Mouse (Mus musculus) heart, embryonic 11.5 days (tissue): ENCODE results near the gene Arhgap45. TPM values are rescaled to one million over a fixed set of nuclear protein-coding genes. Genes with fewer than 3 reads are reported as not detected.
"Not testable (repeated sequence)": the region's sequence is repeated elsewhere in the genome, so short reads cannot be mapped to it uniquely, and the experiment has no call there.

Source experiments
- ATAC-seq: fragments of 200-750 bp; cut with Nextera tagmentation; replicated peaks from 2 replicates; pipeline ENCODE4 v1.8.0; 2017; ENCODE audit warnings: moderate library complexity; ENCODE audit not compliant: insufficient number of reproducible peaks, low FRiP score, low TSS enrichment
- H3K27ac ChIP-seq: fragments of 300-500 bp; sonication (generic); 2 replicates; pipeline ENCODE4 v1.5.1; 2014; ENCODE audit warnings: mild to moderate bottlenecking, low read depth, low read length
- H3K27me3 ChIP-seq: fragments of 300-500 bp; sonication (generic); 2 replicates; pipeline ENCODE4 v1.6.1; 2014; ENCODE audit warnings: mild to moderate bottlenecking, low read length, mixed read lengths; ENCODE audit not compliant: control insufficient read depth, insufficient read depth
- H3K36me3 ChIP-seq: fragments of 300-500 bp; sonication (generic); 2 replicates; pipeline ENCODE4 v1.6.1; 2014; ENCODE audit warnings: mild to moderate bottlenecking, low read length, moderate library complexity, mixed read lengths; ENCODE audit not compliant: control insufficient read depth, insufficient read depth
- H3K4me1 ChIP-seq: fragments of 300-500 bp; sonication (generic); 2 replicates; pipeline ENCODE4 v1.6.1; 2014; ENCODE audit warnings: low read length; ENCODE audit not compliant: control insufficient read depth, insufficient read depth
- H3K4me2 ChIP-seq: fragments of 300-500 bp; sonication (generic); 2 replicates; pipeline ENCODE4 v1.6.1; 2014; ENCODE audit warnings: mild to moderate bottlenecking, moderate library complexity
- H3K4me3 ChIP-seq: fragments of 300-500 bp; sonication (generic); 2 replicates; pipeline ENCODE4 v1.5.1; 2014; ENCODE audit warnings: low read depth, low read length
- H3K9ac ChIP-seq: fragments of 300-500 bp; sonication (generic); 2 replicates; pipeline ENCODE4 v1.6.1; 2014; ENCODE audit warnings: mild to moderate bottlenecking, low read depth, low read length, moderate library complexity
- H3K9me3 ChIP-seq: fragments of 300-500 bp; sonication (generic); replicated peaks from 2 replicates; pipeline ENCODE4 v1.6.1; 2016; ENCODE audit warnings: low read length; ENCODE audit not compliant: control insufficient read depth
- WGBS: fragments of 180-500 bp; shearing (Covaris S2); extraction: QIAGEN DNeasy Blood & Tissue Kit; methylation state at CpG from one replicate; pipeline ENCODE4 v1.1.7; 2014; ENCODE audit not compliant: insufficient replicate concordance; 5-methylcytosine and 5-hydroxymethylcytosine counted together
- polyA plus RNA-seq: library from polyadenylated mRNA; unstranded; fragments of >200 nt; fragmentation: Nextera tagmentation; extraction: Ambion mirVana; gene quantifications from 2 replicates; pipeline ENCODE4 v1.2.1, GENCODE M21; 2014

Arhgap45 gene
- polyA plus RNA-seq, 1 experiment from 2014 or later: 6.2 TPM

DNA sequence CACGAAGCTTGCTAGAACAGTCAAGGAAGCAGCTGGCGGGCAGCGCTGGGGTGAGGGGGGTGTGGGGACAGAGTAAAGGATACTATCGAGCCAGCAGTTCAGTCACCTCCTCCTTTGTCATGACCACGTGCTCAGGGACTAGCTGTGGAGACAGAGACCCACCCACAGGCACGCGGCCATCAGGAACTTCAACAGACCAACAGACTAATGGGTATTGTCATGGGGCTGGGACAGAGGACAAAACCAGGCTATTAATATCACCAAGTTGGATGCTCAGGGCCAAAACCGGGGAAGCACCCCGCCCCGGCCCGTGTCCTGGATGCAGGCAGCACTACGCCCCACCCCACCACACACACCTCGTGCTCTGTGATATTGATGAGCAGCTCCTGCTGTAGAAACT lies 20.4 kb downstream of the Arhgap45 start:
- no peak for ATAC-seq
- peaks cover 22% of the 10 kb centered on the region for H3K36me3 ChIP-seq
- H3K4me1 ChIP-seq: peaks cover 44% of the 10 kb centered on the region
- H3K27me3 ChIP-seq: no peaks in the 10 kb centered on the region
- H3K9ac ChIP-seq: no peak overlapping the region
- no peaks in the 10 kb centered on the region for H3K9me3 ChIP-seq
- no peak overlapping the region for H3K27ac ChIP-seq
- 88% methylated on average over 13 of the region's 13 CpGs for WGBS
- H3K4me3 ChIP-seq: no peak overlapping the region
- no peak overlapping the region for H3K4me2 ChIP-seq

GRCm38 (mm10) chr10:80039559-80039979 lies 23.1 kb downstream of the Arhgap45 start, which contains the start of gene Polr2e:
TSS of gene Polr2e (minus strand) at chr10:80039795.
- no peaks in the 10 kb centered on the region for H3K9me3 ChIP-seq
- peak; percentile 94 for ATAC-seq
- peak within 1 kb of the TSS; percentile 89 for H3K4me2 ChIP-seq
- peaks cover 20% of the 10 kb centered on the region for H3K4me1 ChIP-seq
- H3K9ac ChIP-seq: peak within 1 kb of the TSS; percentile 91
- under 1% methylated on average over 40 of the region's 40 CpGs for WGBS
- H3K36me3 ChIP-seq: peaks cover 22% of the 10 kb centered on the region
- H3K4me3 ChIP-seq: peak within 1 kb of the TSS; percentile 90
- H3K27ac ChIP-seq: peak within 1 kb of the TSS; percentile 50
- no peaks in the 10 kb centered on the region for H3K27me3 ChIP-seq

DNA sequence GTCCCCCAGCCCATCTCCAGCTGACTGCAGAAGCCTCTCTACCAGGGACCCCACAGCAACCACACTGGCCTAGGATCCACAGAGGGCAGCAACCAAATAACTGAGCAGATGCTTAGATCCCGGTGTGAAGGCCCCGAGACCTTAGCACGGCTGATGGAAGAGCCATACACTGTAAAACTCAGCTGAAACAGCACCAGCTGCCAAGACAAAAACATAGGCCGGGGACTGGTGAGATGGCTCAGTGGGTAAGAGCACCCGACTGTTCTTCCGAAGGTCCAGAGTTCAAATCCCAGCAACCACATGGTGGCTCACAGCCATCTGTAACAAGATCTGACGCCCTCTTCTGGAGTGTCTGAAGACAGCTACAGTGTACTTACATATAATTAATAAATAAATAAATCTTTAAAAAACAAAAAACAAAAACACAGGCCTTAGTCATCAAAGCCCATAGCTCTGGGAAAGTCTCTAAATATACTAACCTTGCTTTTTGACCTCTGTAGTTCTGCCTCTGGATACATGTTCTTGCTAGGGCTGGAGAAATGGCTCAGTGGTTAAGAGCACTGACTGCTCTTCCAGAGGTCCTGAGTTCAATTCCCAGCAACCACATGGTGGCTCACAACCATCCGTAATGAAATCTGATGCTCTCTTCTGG lies 25.1 kb downstream of the Arhgap45 start:
- not testable (repeated sequence) for ATAC-seq, H3K9ac ChIP-seq, H3K9me3 ChIP-seq, H3K4me2 ChIP-seq, H3K27me3 ChIP-seq, H3K4me3 ChIP-seq, H3K27ac ChIP-seq
- peaks cover 11% of the 10 kb centered on the region for H3K36me3 ChIP-seq
- peaks cover 14% of the 10 kb centered on the region for H3K4me1 ChIP-seq
- 79% methylated on average over 8 of the region's 8 CpGs for WGBS

GRCm38 (mm10) chr10:80044087-80044486 lies 27.6 kb downstream of the Arhgap45 start:
- Histone ChIP-seq H3K27ac (no peak overlapping the region), H3K4me1 (peaks cover 16% of the 10 kb centered on the region), H3K36me3 (no peaks in the 10 kb centered on the region), H3K9me3 (no peaks in the 10 kb centered on the region; the same call in 1 of the 2 replicates), H3K27me3 (no peaks in the 10 kb centered on the region), H3K4me3 (no peak overlapping the region), H3K9ac (no peak overlapping the region), H3K4me2 (no peak overlapping the region)
- WGBS: 50% methylated on average over 4 of the region's 4 CpGs
- no peak for ATAC-seq

DNA sequence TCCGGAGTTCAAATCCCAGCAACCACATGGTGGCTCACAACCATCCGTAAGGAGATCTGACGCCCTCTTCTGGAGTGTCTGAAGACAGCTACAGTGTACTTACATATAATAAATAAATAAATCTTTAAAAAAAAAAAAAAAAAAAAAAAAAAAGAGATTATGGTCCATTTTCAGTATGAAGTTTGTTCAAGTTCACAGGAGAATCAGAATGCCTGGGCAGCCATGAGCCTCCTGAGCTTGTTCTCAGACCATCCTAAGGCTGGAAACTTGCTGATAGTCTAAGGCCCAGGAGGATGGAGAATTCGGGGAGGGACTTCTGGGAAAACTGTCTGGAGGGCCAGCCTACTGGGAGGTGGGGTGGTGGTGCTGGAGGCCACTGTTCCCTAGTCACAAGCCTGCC lies 28.9 kb downstream of the Arhgap45 start:
- not testable (repeated sequence) for H3K27me3 ChIP-seq, H3K27ac ChIP-seq, H3K9ac ChIP-seq, H3K9me3 ChIP-seq, ATAC-seq, H3K36me3 ChIP-seq, H3K4me3 ChIP-seq, H3K4me2 ChIP-seq
- WGBS: 71% methylated on average over 2 of the region's 4 CpGs
- H3K4me1 ChIP-seq: peaks cover 16% of the 10 kb centered on the region

DNA sequence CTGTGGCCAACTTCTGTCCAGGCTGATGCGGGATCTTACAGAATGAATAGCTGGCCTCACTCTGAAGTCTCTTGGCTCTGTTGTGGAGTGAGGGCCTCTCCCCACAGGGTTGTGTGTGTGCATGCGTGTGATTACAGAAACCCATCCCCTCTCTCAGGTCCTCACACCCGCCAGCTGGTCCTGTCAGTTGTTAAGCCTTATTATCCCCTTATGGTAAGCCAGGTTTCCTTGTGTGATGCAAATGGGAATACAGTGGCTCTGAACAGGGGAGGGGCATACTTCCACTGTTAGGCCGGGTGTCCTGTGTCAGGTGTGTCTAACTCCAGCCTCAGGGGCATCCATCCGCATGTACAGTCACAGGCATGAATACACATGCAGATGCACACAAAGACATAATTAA lies 29.3 kb downstream of the Arhgap45 start:
- Histone ChIP-seq H3K27me3 (no peaks in the 10 kb centered on the region), H3K4me2 (no peak overlapping the region), H3K27ac (no peak overlapping the region), H3K4me1 (peaks cover 18% of the 10 kb centered on the region), H3K36me3 (no peaks in the 10 kb centered on the region), H3K9me3 (no peaks in the 10 kb centered on the region; the same call in 1 of the 2 replicates), H3K4me3 (no peak overlapping the region), H3K9ac (no peak overlapping the region)
- 82% methylated on average over 5 of the region's 5 CpGs for WGBS
- no peak for ATAC-seq

DNA sequence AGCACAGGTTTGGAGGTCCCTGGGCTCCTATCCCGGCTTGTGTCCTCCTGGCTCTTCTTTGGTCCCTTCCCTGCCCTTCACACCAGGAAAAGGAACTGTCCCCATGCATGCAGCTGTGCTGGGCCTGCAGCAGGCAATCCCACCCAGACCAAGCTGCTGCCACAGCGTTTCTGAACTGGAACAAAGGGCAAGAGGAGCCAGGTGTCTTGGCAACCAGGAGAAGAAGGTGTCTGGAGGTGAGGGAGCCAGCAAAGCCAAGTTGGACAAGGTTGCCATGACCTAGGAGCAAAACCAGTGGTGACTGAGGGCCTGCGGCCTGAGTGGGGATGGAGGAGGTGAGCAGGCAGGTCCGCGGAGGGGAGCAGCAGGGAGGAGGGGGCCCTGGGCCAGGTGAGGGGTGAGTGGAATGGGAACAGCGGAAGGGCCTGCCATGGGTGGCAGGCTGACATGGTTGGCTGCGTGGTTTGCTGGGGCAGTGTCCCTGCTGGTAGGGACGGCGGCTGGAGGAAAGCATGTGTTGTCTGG lies 30.6 kb downstream of the Arhgap45 start, which contains the start of gene Gpx4:
Gene Gpx4 (plus strand): TSS at position 126 of the 525 bp plus-strand sequence.
- Histone ChIP-seq H3K4me1 (peaks cover 25% of the 10 kb centered on the region), H3K27ac (no peak within 1 kb of the TSS), H3K9me3 (no peaks in the 10 kb centered on the region; the same call in 1 of the 2 replicates), H3K4me2 (no peak within 1 kb of the TSS), H3K4me3 (no peak within 1 kb of the TSS), H3K9ac (no peak within 1 kb of the TSS), H3K36me3 (no peaks in the 10 kb centered on the region), H3K27me3 (no peaks in the 10 kb centered on the region)
- ATAC-seq: no peak
- 60% methylated on average over 9 of the region's 9 CpGs for WGBS

DNA sequence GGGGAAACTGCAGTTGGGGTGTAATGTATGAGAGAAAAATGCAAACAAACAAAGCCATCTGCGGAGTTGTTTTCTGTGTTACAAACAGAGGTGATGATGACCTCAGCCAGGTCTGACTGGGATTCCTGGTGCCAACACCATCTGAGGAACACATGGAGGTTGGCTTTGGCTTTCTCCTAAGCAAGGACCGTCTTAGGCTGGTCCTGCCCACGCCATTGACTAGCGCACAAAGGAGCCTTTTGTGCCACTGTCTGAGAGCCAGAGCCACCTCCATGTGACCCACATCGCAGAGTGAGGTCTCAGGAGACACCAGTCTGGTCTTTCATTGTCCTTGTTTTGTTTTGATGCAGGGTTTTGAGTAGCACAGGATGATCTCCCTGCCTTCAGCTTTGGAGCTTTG lies 31.9 kb downstream of the Arhgap45 start:
- Histone ChIP-seq H3K27ac (peak overlapping the region; percentile 22; the same call in 1 of the 2 replicates), H3K4me1 (peaks cover 35% of the 10 kb centered on the region), H3K9me3 (no peaks in the 10 kb centered on the region; the same call in 1 of the 2 replicates), H3K4me3 (no peak overlapping the region), H3K9ac (no peak overlapping the region), H3K4me2 (no peak overlapping the region), H3K36me3 (no peaks in the 10 kb centered on the region), H3K27me3 (no peaks in the 10 kb centered on the region)
- WGBS: 32% methylated on average over 5 of the region's 5 CpGs
- ATAC-seq: no peak
